Mouse (Mus musculus): ENCODE measurements around the gene Abl1.

The Abl1 gene

GRCm38 (mm10) chr2:31683666-31684065 lies 4.5 kb upstream of the Abl1 start:
- in situ Hi-C loops (cut with MboI; ENCODE audit: low sequenced_read_pairs): no loop called here

DNA sequence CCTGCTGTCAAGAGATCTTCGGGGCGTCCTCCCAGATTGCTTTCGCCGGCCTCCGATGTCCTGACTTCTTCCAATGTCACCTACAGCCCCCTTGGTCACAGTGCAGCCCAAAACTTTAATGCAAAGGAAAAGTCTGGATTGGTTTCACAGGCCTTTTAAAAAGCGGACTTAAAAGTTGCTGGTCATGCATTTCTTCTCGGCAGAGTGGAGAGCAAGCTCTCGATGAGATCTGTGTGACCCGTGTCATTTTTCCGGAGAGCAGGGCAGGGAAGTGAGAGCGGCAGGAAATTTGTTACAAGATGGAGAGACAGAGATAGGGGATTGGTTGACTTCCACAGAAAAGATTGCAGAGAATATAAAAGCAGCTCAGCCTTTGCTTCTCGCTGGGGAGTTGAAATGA lies 869 bp downstream of the Abl1 start:
- in situ Hi-C loops (cut with MboI; ENCODE audit: low sequenced_read_pairs): loop anchor here (5.0 kb wide), 1 partner anchor 98 kb away; no protein-coding TSS in a partner anchor

DNA sequence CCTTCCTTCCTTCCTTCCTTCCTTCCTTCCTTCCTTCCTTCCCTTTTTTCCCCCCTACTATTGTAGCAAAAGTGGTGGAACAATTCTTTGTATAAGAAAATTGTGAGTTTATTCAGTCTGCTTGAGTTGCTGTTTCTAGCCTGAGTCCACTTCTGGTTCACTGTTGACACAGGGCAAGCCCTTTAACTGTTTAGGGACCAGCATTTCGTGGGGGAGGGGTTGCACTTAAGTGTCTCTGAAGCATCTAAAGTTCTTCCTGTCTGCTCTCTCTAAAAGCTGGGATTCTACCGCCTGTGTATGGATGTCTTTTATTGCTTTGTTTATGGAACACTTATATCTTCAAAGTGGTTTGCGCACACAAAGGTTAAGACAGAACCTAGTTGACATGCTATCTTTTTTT lies 1.9 kb downstream of the Abl1 start:
- in situ Hi-C loops (cut with MboI; ENCODE audit: low sequenced_read_pairs): no loop called here

- in situ Hi-C loops (cut with MboI; ENCODE audit: low sequenced_read_pairs): no loop called here
These were observed 10.0 kb downstream of the Abl1 start for GRCm38 (mm10) chr2:31698209-31698608.

- in situ Hi-C loops (cut with MboI; ENCODE audit: low sequenced_read_pairs): no loop called here
These were observed 12.6 kb downstream of the Abl1 start for GRCm38 (mm10) chr2:31700545-31701446.

DNA sequence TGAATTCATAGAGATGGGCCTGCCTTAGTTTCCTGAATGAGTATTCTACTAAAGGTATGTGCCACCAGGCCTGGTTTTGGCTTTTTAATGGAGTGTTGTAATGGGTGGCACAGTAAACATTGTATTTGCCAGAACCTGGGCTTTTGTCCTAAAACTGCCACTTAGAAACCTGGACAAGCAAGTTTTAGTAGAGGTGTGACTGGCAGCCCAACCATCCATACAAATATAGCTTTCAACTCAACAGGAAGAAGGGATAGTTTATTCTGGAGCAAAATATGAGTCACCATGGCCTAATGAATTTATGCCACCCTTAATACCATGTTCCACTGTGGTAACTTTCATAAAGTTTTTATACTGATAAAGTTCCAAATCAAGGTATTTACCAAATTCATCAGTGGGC lies 15.1 kb downstream of the Abl1 start:
- in situ Hi-C loops (cut with MboI; ENCODE audit: low sequenced_read_pairs): no loop called here

GRCm38 (mm10) chr2:31705914-31706313 lies 17.7 kb downstream of the Abl1 start:
- in situ Hi-C loops (cut with MboI; ENCODE audit: low sequenced_read_pairs): no loop called here

DNA sequence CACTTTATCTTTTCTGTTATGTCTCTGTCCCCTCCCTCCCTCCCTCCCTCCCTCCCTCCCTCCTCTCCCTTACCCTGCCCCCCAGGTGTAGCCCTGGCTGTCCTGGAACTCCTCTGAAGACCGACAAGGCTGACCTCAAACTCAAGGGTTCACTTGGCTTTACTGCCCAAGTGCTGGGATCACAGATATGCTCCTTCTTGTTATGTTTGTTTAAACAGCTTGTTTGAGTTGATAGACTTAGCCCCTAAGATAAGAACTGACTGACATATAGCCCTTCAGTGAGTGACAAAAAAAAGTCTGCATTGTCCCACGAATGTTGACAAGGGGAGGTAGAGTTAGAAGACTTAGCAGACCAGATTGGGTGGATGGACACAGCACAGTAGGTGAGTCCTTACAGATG lies 18.4 kb downstream of the Abl1 start:
- in situ Hi-C loops (cut with MboI; ENCODE audit: low sequenced_read_pairs): no loop called here

DNA sequence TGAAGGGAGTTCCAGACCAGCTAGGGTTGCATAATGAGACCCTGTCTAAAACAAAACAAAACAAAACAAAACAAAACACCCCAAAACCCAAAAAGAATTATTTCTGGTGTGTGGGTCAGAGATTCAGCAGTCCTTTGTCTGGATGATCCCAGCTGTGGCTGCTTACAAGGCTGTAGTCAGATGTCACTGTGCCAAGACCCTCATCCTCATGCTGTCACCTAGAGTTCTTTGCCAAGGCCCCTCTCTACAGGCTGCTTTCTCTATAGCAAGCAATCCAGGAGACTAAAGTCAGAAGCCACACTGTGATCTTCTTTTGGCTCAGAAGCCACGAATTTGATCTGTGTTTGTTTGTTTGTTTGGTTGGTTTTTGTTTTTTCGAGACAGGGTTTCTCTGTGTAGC lies 24.5 kb downstream of the Abl1 start:
- in situ Hi-C loops (cut with MboI; ENCODE audit: low sequenced_read_pairs): no loop called here

DNA sequence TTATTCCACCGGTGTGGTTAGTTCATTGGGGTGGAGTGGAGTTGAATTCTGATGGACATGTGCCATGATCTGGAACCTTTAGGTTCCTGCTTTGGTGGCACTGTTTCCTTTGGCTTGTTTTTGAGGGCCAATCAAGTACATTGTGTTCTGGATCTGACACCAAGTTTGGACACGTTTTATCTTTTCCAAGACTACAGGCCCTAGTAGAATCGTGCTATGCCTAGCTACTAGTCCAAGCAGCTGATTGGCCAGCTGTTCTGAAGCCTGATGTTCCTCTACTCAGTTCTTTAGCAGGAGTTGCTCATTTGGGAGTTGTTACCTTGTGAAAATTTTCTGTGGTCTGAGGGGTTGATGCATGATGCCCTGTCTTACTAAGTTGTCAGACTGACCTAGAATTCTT lies 25.6 kb downstream of the Abl1 start:
- in situ Hi-C loops (cut with MboI; ENCODE audit: low sequenced_read_pairs): no loop called here

GRCm38 (mm10) chr2:31714780-31715179 lies 26.6 kb downstream of the Abl1 start:
- in situ Hi-C loops (cut with MboI; ENCODE audit: low sequenced_read_pairs): no loop called here

GRCm38 (mm10) chr2:31715985-31716384 lies 27.8 kb downstream of the Abl1 start:
- in situ Hi-C loops (cut with MboI; ENCODE audit: low sequenced_read_pairs): no loop called here

GRCm38 (mm10) chr2:31719202-31719880 lies 31.2 kb downstream of the Abl1 start:
- in situ Hi-C loops (cut with MboI; ENCODE audit: low sequenced_read_pairs): no loop called here

DNA sequence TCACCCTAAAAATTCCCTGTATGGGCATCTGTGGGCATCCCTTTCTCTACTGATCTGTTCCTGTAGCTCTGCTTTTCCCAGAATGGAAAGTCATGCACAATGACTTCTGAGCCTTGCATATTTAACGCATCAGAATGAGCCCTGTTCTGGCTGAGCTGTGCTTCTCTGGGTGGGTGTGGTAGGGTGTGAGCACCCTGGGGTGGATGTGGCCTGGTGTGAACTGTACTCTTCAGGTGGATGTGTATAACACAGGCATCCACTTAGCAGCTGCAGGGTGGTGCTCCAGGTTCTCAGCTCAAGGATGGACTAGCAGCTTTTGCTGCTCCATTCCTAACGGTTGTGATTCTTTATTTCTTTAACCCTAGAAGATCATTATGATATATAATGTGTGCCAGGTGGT lies 31.8 kb downstream of the Abl1 start:
- in situ Hi-C loops (cut with MboI; ENCODE audit: low sequenced_read_pairs): no loop called here

- in situ Hi-C loops (cut with MboI; ENCODE audit: low sequenced_read_pairs): no loop called here
These were observed 32.6 kb downstream of the Abl1 start for GRCm38 (mm10) chr2:31720783-31721182.

GRCm38 (mm10) chr2:31724730-31725490 lies 36.7 kb downstream of the Abl1 start:
- in situ Hi-C loops (cut with MboI; ENCODE audit: low sequenced_read_pairs): no loop called here

DNA sequence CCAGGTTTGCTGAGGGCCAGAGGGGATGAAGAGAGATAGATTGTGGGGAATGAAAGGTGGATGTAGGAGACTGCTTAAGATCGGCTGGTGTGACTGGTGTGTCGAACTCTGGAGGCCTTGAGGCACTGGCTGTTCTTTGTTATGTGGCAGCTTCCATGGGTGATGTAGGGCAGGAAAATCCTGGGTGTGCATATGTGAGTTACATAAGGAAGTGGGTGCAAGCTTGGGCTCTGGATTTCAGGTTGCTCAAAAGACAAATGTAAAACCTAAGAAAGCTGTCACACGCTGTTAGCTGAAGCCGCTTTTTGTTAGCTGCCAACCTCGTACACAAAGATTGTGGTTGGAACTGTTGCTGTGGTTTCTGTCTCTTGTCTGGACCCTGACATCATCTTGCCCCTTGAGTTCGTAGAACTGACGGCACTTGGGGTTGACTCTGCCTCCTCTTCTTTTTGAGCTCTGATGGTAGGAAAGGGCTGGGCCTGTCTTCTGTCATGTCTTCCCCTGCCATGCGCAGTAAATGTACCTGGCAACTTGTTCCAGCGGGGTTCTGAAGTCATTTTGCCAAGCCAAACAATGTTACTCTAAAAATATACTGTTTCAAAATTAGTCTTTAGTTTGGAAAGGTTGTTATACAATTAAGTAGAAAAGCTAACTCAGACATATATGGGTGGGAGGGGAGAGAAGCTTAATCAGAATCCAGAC lies 39.6 kb downstream of the Abl1 start:
- in situ Hi-C loops (cut with MboI; ENCODE audit: low sequenced_read_pairs): no loop called here

- in situ Hi-C loops (cut with MboI; ENCODE audit: low sequenced_read_pairs): no loop called here
These were observed 42.5 kb downstream of the Abl1 start for GRCm38 (mm10) chr2:31730640-31731039.

GRCm38 (mm10) chr2:31732497-31732896 lies 44.3 kb downstream of the Abl1 start:
- in situ Hi-C loops (cut with MboI; ENCODE audit: low sequenced_read_pairs): no loop called here

DNA sequence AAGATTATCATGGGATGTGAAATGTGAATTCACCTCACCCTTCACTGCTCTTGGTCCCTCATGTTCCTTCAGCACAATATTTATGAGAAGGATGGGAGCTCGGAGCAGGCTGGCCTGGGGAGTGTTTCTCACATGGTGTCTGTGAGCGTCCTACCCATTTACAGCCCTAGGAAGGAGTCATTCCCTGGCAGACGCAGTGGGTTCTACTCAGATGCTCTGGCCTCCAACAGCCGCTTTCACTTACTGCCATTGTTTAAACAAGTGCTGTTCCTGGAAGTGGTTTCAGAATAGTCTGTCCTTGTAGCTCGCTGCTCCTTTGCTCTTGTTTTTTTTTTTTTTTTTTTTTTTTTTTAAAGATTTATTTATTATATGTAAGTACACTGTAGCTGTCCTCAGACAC lies 45.4 kb downstream of the Abl1 start:
- in situ Hi-C loops (cut with MboI; ENCODE audit: low sequenced_read_pairs): no loop called here

DNA sequence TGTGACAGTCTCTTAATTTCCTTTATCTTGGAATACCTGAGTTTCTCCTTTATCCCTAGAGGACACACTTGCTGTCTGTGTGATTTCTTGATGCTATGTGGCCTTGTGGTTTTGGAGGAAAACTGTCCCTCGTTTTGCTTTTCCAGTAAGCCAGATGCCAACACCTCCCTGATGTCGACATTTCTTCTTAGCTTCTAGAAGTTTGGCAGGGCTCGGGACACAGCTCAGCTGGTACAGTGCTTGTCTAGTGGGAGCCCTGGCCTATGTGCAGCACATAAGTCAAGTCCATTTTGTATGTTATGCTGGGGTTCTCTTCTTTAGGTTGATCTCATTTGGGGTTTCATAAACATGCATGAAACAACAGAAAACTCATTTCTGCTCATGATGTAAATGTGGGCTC lies 50.9 kb downstream of the Abl1 start:
- in situ Hi-C loops (cut with MboI; ENCODE audit: low sequenced_read_pairs): no loop called here

Data from CH12F3 (cell line).